Mouse (Mus musculus): ENCODE measurements around the gene Dpt. TPM values are rescaled to one million over a fixed set of nuclear protein-coding genes. Genes with fewer than 3 reads are reported as not detected.

Gene Dpt
- polyA plus RNA-seq, 1 experiment from 2014 or later, result 1.0 TPM

DNA sequence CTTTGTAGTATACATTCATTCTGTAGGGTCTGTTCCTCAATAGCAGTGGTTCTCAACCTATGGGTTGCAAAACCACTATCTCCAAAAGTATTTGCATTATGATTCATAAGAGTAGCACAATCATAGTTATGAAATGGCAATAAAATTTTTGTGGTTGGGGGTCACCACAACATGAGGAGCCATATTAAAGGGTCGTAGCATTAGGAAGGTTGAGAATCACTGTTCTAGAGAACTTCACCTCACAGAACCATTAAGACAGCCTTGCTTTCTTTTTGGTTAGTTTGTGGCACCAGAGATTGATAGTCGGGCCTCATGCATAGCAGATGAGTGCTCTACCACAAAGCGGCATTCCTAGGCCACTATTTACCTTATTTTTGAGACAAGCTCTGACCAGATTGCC is 68.2 kb downstream of the Dpt start:
- no peak overlapping the region for H3K4me2 ChIP-seq (replicated peaks)
- no peaks in the 10 kb centered on the region for H3K4me1 ChIP-seq
- WGBS, result 92% methylated on average over 3 of the region's 3 CpGs
- no peak for ATAC-seq (ENCODE audit: insufficient number of reproducible peaks, insufficient read depth, low FRiP score, low TSS enrichment)
- no peak overlapping the region for H3K4me3 ChIP-seq
- no peak overlapping the region for H3K27ac ChIP-seq
- no peaks in the 10 kb centered on the region for H3K36me3 ChIP-seq
- no peak overlapping the region for H3K9ac ChIP-seq
- no peaks in the 10 kb centered on the region for H3K9me3 ChIP-seq
- no peaks in the 10 kb centered on the region for H3K27me3 ChIP-seq

DNA sequence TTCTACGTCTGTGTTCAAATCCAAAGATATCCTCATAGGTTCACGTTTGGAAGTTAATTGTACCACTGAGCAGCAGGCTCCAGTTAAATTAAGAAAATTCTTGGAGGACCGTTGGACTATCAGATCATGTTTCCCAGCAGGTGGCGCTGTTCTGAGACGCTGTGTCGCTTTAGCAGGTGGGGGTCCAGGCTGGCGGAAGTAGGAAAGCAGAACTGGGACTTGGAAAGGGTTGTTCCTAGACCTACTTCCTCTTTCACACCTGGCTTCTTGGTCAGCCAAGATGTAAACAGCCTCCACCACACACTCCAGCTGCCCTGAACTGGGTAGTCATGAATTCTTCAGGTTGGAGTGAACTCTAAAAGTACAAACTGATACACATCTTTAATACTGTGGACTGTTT is 74.2 kb downstream of the Dpt start:
- no peak overlapping the region for H3K27ac ChIP-seq
- no peaks in the 10 kb centered on the region for H3K36me3 ChIP-seq
- H3K9ac ChIP-seq, result no peak overlapping the region
- H3K4me3 ChIP-seq, result no peak overlapping the region
- 55% methylated on average over 7 of the region's 7 CpGs for WGBS
- H3K4me1 ChIP-seq, result no peaks in the 10 kb centered on the region
- H3K9me3 ChIP-seq, result no peaks in the 10 kb centered on the region
- no peak overlapping the region for H3K4me2 ChIP-seq (replicated peaks)
- no peak for ATAC-seq (ENCODE audit: insufficient number of reproducible peaks, insufficient read depth, low FRiP score, low TSS enrichment)
- no peaks in the 10 kb centered on the region for H3K27me3 ChIP-seq

Other genes starting within 250 kb of the Dpt start
- gene Xcl1, start 138.9 kb downstream of the Dpt start, polyA plus RNA-seq (2016; fragmentation: Nextera tagmentation; extraction: Ambion mirVana), result not detected in 2 replicates